Mouse (Mus musculus): ENCODE measurements at regions not wholly inside any gene's neighbourhood (a gene's known extent, or its start where the extent isn't known, plus 50 kb on each side); places are given as distances from the start of the nearest gene placed in this dataset.
"Not testable (repeated sequence)": the region's sequence is repeated elsewhere in the genome, so short reads cannot be mapped to it uniquely, and the experiment has no call there.

DNA sequence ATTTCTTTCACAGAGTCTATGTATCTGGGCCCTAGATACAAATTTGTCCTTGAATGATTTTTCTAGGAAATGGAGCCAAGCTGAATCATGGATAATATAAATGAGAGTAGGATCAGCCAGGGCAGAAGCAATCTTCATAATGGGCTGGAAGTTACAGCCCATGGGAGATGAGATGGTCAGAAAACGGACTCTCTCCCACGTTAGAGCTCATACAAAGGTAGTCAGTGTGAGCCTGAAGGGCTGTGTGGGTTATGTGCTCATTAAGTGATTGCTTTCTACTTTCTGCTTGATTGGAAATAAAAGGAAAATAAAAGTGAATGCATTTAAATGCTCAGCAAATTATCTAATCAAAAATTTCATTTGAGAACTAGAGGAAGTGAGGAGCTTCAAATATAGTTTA is 2017.1 kb upstream of the Pcdh20 start:
- DNase-seq (ENCODE audit: extremely low spot score): no peak

- DNase-seq (ENCODE audit: extremely low spot score): no peak
Observed at GRCm38 (mm10) chr14:90447971-90448370, 1976.8 kb upstream of the Pcdh20 start.

- DNase-seq (ENCODE audit: extremely low spot score): peak; percentile 60
Observed at GRCm38 (mm10) chr14:90432874-90433543, 1961.8 kb upstream of the Pcdh20 start.

GRCm38 (mm10) chr14:90412707-90413106 is 1941.5 kb upstream of the Pcdh20 start:
- DNase-seq (ENCODE audit: extremely low spot score): no peak

GRCm38 (mm10) chr14:90406350-90406749 is 1935.2 kb upstream of the Pcdh20 start:
- no peak for DNase-seq (ENCODE audit: extremely low spot score)

GRCm38 (mm10) chr14:90405476-90405875 is 1934.3 kb upstream of the Pcdh20 start:
- DNase-seq (ENCODE audit: extremely low spot score): no peak

GRCm38 (mm10) chr14:90367256-90367936 is 1896.2 kb upstream of the Pcdh20 start:
- no peak for DNase-seq (ENCODE audit: extremely low spot score)

DNA sequence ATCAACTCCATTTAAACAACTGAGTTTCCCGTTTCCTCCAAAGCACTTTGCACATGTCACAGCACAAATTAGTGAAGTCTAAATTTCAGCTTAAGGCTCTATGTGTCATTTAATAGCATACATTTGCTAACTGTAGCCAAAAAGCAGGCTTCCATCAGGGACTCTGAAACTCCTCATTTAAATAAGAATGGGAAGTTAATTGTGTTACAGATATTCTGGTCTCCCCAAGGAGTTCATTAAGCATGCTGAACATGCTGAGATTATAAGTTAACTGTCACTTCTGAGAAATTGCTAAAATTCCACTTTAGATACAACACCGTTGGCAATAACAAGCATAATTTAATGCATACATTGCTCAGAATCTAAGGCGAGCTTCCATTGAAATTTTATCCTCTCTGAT is 1863.3 kb upstream of the Pcdh20 start:
- DNase-seq (ENCODE audit: extremely low spot score): no peak

GRCm38 (mm10) chr14:90295456-90295855 is 1824.3 kb upstream of the Pcdh20 start:
- not testable (repeated sequence) for DNase-seq (ENCODE audit: extremely low spot score)

DNA sequence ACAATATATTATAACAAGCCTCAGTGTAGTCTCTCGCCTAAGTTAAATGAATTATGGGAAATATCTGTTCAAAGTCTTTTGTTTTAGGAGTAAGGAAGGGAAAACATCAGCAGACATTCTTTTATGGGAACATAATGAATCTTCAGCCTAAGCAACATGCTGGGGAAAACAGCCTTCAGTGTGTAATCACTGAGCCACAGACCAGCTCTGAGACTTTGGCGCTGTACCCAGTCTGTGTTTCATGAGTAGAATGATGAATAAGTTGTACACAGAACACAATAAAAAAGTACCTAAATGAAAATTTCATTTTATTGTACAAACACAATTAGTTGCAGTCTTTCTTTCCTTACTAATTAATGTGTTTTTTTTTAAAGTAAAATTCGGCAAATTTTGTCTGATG is 1774.8 kb upstream of the Pcdh20 start:
- DNase-seq (ENCODE audit: extremely low spot score): no peak

- DNase-seq (ENCODE audit: extremely low spot score): no peak
Observed at GRCm38 (mm10) chr14:90232661-90233060, 1761.5 kb upstream of the Pcdh20 start.

DNA sequence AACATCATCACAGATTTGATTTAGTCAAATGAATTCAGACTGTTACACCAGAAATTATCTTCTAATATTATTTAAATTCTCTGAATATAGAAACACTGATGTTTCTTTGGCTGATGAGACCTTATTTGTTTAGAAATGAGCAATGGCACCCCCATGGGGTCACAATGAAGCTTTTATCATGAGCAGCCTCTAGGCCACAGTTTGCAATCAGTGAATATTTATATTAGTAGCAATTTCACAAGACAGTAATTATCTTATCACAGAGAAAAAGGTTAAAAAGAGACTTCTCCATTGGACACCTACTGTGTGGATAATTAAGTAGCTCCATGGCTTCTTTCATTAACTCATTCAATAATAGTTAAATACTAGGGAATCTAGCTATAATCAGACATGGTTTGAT is 1729.1 kb upstream of the Pcdh20 start:
- DNase-seq (ENCODE audit: extremely low spot score): no peak

DNA sequence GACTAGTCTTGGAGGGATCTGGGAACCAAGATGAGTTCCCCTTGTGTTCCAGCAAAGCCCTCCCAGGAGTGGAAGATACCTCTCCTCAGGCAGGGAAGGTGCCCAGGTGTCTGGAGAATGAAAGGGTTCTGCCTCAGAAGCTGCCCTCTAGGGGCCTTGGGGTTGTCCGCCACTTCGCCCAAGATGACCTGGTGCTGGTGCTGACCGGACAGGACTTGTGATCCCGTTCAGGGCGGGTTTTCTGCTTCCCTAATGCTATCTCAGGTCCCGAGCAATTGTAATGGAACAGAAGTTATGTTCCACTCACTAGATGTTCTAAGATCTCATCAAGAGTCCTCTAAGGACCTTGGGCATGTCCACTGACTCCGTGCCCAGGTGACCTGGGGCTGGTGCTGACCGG is 1726.6 kb upstream of the Pcdh20 start:
- no peak for DNase-seq (ENCODE audit: extremely low spot score)

DNA sequence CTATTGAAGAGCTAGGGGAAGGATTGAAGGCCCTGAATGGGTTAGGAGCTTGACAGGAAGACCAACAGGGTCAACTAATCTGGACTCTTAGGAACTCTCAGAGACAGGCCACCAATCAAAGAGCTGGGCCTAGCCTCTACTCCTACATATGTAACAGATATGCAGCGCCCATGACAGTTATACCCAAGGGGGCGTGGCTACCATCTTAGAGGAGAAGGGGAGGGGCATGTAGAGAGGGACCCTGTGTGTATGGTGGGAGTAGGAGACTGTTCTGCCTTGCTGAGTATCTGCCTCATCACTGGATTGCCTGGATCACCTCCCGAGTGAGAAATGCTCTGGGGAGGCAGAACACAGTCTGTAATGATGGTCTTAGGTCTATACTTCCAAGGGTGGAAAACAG is 1701.5 kb upstream of the Pcdh20 start:
- DNase-seq (ENCODE audit: extremely low spot score): no peak
